Mouse (Mus musculus) kidney, postnatal 10 days (tissue): ENCODE data around the gene Rbm5.

ENCODE experiments used
- DNase-seq: peaks from one replicate; pipeline ENCODE4 v3.0.0; 2021; ENCODE audit warnings: mixed read lengths

Gene Rbm5

GRCm38 (mm10) chr9:107770374-107771290 lies at the start of gene Rbm5:
Gene Rbm5 (minus strand): TSS chr9:107770996.
- peak; percentile 96 for DNase-seq

DNA sequence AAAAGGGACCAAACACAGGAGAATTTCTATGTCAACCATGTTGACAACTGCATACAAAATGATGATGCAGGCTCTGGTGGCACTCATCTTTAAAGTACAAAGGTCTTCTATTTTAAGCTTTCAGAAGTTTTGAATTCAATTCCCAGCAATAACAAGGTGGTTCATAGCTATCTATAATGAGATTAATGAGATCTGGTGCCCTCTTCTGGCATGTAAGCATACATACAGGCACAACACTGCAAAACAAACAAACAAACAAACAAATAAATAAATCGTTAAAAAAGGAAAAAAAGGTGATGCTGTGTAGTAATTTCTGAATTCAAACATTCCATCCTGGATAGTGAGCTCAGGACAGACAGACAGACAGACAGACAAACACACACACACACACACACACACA lies 41.3 kb upstream of the Rbm5 start:
- no peak for DNase-seq

DNA sequence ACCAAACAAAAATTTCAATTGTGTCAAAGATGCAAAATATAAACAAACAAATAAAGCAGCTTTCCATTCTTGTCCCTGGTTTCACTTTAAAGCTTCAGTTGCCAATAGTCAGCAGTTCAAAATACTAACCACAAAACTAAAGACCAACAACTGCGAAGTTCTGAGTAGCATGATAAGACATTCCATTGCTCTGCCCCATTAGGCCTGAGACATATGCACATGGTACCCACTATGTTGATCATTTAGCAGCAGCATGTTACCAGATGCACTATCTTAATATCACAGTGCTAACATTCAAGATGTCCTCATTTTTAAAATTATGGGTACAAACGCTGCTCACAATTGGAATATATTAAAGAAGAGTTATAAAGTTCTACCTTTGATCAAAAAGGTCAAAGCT lies 40.2 kb upstream of the Rbm5 start:
- DNase-seq: no peak

DNA sequence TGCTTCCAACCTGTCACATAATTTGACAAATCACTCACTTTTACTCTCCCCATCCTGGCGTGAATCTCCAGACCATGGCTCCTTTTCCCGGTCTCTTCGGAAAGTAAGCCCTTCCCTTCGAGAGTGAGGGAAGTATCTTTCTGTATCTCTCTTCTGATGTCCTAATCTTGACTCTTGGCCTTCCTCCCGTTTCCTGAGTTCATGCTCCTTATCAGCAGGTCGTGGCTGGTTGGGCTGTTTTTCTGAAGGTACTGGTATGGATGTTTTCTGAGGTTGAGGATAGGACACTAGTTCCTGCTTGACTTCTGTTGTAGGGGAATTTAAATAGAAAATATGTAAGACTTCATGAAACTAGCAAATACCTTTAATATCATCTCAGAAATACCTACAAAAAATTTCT lies 20.9 kb upstream of the Rbm5 start:
- DNase-seq: no peak

DNA sequence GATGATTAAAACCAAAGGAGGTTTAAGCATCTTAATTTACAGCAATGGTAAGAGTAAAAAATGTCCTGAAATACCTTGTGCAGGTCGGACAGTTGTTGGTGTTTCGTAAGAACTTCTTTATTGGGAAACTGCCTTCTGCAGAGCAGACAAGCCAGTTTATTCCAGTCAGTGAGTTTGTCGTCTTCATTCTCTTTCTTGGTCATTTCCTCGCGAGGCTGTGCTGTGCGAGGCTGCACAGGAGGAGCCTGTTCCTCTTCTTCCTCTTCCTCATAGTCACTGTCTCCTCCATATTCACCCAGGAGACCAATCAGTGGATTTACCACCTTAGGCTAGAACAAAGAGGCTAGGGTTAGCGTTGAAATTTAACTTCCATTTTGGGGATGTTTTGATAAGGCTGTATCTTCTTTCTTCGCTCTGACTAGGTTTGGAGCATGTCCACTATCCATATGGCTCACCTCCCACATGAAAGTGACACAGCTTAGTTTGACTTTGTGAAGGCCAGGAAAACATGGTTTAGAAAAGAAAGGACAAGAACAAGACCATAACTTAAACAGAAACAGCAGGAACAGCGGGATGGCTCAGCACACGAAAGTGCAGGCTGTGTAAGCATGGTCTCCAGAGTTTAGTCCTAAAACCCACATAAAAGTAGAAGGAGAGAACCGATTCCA lies 11.9 kb upstream of the Rbm5 start:
- no peak for DNase-seq

GRCm38 (mm10) chr9:107776809-107777208 lies 6.0 kb upstream of the Rbm5 start:
- no peak for DNase-seq

DNA sequence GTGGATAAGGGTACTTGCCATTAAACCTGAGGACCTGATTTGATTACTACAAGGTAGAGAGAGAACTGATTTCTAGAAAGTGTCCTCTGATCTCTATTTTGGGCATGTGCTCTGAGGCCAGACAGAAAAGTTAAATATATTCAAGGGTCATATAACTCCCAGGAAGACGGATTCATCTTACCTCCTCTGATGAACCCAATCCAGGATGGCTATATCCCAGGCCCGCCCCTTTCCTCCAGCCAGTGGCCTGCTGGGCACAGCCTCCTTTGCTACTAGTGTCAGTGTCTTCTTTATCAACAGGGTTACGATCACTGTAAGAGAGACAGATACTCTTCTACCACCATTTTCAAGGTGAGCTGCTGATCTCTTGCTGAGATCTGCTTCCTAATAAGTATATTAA lies 3.6 kb upstream of the Rbm5 start:
- DNase-seq: no peak

DNA sequence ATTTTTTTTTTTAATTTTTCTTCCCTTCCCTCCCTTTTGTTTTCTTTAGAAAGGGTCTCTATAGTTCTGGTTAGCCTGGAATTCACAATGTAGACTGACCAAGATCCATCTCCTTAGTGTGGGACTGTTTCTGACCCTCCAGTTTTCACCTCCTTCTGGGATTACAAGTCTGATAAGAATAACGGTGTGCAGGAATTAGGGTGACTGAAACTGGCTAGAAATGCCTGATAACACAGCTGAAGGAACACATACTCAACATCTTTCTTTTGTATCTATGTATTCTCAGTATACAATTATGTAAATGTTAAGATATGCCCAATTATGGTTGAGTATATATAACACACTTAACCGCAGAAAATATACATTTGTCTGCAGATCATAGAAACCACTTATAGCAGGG lies 986 bp upstream of the Rbm5 start:
- DNase-seq: no peak

DNA sequence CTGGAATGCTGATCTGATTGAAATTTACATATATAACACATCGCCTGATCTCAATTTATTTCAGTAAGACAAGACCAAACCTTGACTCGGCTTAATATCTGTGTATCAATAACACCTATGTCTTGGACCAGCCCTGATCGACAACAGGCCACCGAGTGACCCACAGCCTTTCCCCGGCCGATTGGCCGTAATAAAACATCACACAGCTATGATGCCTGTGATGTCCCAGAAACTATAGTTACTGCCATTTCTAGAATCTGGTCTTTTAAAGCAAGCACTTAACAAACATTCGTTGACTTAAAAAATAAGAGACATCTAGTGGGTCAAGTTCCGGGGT lies 791 bp downstream of the Rbm5 start:
- no peak for DNase-seq

DNA sequence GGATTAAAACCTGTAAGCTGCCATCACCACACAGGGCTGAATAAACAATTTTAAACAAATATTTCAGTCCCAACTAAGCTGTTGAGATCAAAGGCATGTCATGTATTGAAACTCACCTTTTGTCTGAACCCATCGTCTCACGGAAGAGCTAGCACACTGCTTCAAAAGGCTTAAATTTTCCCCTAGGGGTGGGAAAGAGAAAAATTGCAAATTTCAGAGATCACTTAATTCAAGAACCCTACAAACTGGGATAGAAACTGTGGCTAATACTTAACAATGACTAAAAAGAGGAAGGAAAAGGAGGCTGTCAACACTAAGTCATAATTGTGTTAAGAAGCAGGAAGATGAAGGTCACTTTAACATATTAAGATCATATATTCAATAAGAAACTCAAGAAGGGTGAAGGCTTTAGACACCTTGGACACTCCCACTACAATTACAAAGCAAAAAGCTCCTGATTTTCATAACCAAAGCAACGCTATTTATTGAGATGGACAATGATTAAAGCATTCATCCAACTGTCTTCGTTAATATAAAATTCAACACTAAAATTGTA lies 1.3 kb downstream of the Rbm5 start:
- DNase-seq: no peak

DNA sequence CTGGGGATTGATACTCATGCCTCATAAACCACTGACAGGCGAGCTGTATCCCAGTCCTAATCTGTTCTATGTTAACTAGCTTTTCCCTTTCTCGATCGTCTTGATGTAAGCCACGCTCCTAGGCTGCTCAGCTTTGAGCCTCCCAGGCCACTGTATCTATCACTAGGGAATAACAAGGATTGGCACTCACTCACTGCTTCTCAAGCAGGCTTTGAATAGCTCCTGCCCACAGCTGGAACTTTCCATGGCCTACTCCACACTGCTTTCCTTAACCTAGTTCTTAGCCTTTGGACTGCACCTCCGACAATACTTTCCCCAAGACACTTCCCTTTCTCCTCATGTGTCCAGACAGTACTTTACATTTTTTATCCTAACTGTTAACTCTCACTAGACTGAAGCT lies 1.9 kb downstream of the Rbm5 start:
- no peak for DNase-seq

- no peak for DNase-seq
Observed at GRCm38 (mm10) chr9:107759593-107759992, 11.2 kb downstream of the Rbm5 start.

- DNase-seq: no peak
Observed at GRCm38 (mm10) chr9:107750378-107750777, 20.4 kb downstream of the Rbm5 start.

DNA sequence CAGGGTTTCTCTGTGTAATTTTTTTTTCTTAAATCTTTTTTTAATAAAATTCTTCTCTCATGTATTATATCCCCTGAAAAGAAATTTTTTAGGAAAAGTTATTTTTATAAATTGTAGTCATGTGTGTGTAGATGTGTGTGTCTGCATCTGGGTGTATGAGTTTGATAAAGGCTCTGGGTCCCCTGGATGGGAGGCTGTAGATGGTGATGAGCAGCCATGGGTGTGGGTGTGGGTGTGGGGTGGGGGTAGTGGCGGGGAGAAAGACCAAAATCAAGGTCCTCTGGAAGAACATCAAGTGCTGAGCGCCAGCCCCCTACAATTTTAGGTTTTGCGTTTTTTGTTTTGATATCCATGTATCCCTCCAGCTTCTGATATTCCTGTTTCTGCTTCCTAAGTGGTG lies 22.7 kb downstream of the Rbm5 start:
- no peak for DNase-seq

DNA sequence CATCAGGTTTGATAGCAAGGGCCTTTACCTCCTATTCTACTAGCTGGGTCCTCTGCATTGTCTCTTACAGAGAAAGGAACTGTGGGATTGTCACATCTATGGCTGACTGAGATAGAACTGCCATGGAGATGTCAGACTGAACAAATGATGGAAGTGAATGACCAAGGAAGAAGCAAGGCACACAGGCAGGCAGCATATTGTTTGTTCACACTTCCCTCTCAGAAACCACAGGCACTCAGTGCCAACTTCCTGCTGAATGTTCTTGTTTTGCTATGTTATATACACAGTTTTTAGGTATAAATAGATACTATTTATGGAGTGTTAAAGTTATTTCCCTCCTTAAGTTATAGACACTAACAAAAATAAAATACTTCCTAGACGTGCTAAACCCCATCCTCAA lies 23.5 kb downstream of the Rbm5 start:
- DNase-seq: no peak

DNA sequence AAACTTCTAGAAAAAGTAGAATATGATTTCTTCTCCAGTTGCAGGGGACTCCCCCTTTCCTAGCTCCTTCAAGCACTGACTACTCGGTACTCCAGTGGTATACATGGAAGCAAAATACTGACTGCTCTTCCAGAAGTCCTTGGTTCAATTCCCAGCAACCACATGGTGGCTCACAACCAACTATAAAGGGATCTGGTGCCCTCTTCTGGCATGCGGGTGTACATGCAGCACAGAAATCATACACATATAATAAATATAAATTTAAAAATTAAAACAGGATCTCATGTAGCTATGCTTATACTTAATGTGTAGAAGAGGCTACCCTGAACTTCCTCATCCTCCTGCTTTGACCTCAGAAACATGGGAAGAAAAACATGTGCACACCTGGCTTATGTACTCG lies 24.1 kb downstream of the Rbm5 start:
- no peak for DNase-seq

GRCm38 (mm10) chr9:107744061-107744460 lies 26.7 kb downstream of the Rbm5 start:
- DNase-seq: no peak

GRCm38 (mm10) chr9:107738841-107739202 lies 32.0 kb downstream of the Rbm5 start:
- peak; percentile 63 for DNase-seq

DNA sequence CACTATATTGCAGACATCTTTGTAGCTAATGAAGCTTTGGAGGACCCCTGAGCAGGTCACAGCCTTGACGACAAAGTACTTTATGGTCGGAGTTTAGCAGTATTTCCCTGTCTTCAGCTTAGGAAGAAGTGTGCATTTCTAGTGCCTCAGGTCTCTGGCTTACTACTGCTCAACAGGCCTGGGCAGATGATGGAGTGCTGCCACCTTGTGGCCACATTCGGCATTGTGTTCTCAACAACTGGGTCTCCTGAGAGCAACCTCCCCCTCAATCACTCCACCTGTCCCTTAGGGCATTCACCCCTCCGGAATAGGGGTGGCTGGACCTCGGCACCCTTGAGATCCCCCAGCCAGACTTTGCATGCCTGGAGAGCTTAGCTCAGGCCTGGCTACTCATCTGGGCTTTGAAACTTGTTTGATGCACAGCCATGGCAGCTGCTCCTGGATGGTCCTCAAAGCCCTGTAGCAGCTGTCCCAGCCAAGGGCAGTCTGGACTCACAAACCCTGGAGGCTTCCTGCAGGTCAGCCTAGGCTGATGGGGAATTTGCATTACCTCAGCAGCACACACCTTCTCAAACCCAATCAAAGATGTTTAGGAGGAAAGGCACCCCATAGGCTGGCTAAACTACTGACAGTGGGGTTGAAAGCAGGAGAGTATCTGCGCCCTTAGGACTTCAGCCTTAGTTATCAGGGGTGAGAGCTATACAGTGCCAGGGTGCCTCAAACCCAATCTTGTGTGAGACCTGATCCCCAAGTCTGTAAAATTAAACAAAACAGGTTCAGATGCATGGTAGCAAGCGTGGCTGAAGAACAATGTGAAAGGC lies 32.6 kb downstream of the Rbm5 start:
- DNase-seq: peak; percentile 93

DNA sequence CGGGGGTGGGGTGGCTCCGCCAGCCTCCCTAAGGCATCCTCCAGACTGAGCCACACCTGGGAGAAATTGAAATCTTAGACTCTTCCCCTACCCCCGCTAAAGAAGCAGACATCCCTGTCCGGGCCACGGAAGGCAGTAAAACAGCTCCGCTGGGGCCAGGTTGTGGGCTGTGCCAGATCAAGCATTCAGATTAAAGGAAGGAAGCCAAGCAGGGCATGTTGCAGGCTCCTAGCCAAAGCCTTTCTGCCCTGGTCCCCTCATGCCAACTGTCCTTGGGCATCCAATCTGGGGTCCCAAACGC lies 34.7 kb downstream of the Rbm5 start:
- DNase-seq: no peak

- DNase-seq: no peak
Observed at GRCm38 (mm10) chr9:107735356-107736184, 35.2 kb downstream of the Rbm5 start.

GRCm38 (mm10) chr9:107734567-107734971 lies 36.2 kb downstream of the Rbm5 start:
- DNase-seq: no peak

DNA sequence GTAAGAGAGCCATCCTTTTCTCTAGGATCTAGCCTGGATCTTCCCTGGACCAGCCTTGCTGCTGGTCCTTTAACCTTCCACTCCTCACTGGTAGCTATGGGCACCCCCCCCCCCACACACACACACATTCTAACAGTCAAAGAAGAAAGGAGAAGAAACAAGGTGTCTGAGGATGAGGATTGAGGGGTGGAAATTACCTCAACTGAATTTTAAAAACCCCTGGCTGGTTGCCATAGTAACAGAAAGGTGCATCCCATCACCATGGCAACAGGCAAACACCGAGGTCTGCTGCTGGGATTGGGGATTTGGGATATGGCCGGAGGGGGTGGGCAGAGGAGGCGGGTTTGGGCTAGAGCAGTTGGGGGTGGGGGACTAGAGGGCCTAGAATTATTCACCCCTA lies 41.1 kb downstream of the Rbm5 start:
- DNase-seq: no peak
